Mouse (Mus musculus) embryo, embryonic 10.5 days (tissue): ENCODE measurements around the gene Ttc22.

Source experiments
- DNase-seq: peaks from one replicate; pipeline ENCODE4 v3.0.0-alpha.2; 2015; ENCODE audit warnings: low spot score

Ttc22 gene

DNA sequence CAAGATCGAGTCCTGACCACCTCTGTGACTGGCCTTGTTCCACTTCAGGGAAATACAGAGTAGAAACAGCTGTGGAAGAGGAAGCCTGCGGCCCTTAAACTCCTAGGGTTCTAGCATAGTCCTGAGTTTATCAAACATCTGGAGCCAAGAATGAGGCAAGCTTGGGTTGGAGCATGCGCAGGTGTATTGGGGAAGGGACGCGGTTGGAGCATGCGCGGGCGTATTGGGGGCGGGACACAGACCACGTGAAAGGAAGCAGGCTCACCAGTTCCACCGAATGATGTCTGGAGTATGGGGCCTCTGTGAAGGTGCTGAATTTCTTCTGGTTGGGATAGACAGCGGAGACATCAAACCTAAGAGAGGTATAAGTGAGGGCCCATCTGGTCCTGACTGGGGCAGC, 6.6 kb upstream of the Ttc22 start:
- no peak for DNase-seq

DNA sequence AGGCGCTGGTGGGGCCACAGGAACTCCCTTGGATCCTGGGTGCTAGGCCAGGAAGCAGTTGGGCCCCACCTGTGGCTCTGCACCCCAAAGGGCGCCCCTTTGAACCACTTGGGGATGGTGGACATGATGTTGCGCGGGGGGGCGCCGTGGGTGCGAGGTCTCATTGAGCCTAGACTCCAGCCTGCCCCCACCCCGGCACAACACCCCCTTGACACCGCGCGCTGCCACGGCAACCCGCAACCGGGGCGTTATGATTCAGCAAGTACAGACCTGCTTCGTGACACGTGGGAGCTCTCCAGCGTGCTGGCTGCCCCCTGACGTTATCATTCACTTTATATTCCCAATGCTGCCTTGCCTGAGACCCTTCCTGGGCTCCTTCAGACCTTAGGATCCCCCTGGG, 5.2 kb upstream of the Ttc22 start, which contains the start of gene Lexm:
Lexm (minus strand) TSS at position 186 of the 400 bp plus-strand sequence.
- peak; percentile 55 for DNase-seq

DNA sequence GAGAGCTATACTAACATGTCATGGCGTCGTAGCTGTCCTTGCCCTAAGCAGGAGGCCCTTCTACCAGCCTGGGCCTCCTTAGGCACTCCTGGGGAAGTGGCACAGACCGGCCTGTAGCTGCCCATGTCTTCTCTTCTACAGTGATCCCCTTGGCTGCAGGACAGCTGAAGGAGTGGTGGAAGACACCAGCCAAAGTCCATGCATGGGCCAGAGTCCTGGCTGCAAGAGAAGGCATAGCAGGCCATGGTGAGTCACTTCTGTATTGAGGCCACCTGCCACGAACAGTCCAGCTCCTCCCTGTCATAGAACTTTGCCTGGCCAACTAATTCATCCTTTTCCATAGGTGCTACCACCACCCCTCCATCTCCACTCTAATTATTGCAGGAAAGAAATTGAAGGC, 3.3 kb upstream of the Ttc22 start:
- DNase-seq: no peak

DNA sequence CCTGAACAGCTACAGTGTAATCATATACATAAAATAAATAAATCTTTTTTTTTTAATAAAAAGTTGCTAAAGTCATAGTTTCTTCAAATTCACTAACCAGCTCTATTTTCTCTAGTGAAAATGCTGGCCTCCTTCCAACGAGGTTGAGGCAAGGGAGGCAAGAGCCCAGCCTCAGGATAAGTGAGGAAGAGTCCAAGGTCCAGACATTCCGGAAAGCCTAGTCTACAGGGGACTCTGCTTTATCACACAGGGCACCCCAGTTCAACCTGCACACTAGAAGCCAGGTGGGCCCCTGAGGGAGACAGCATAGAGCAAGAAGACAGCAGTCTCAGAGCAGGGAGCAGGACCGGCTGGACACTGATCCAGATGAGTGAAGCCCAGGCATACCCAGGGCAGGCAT, 804 bp upstream of the Ttc22 start:
- DNase-seq: no peak

DNA sequence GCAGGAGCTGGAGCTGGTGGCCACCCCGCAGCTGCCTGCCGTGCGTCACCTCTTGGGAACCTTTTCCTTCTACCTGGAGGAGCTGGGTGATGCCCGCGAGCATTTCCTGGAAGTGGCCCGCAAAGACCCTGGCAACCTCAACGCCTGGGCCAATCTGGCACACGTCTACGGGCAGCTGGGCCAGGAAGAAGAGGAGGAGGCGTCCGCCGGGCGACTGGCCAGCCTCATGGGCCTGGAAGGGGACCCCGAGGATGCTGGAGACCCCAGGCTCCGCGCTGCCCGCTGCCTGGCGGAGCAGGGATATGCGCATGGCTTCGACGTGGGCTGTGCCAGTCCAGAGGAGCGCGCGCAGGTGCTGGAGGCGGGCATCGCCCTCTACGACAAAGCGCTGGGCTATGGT, 480 bp downstream of the Ttc22 start:
- no peak for DNase-seq

DNA sequence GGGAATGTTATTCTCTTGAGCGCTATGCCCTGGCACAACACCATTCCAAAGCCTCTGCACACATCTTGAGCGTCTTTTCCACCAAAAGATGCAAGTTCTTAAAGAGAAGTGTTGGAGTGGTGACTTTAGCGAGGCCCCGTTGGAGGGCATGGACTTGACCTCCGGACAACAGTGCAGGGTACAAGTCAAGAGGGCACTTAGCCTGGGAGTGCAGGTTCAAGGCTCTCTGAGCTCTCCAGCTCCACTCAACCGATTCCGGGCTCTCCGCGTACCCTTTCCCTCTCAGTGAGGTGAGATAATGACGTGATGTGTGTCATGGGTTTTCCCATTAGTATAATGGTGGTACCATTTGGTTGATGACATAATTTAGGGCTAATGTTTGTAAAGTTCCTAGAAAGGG, 2.0 kb downstream of the Ttc22 start:
- DNase-seq: no peak

DNA sequence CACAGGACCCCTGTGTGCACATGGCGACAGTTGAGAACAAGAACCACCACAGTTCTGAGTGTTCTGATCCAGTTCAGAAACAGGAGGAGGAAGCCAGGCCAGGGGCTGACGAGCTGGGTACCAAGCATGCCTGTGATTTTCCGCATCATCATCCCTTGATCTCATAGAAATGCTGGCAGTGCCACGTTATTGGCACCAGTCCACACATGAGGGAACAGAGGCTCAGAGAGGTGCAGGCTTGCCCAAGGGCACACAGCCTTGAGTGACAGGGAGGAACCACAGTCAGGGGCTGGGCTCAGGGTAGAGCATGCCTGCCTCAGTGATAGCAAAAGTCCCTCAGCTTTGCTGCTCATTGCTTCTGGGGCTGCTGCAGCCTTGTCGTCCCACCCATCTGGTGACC, 5.6 kb downstream of the Ttc22 start:
- DNase-seq: no peak

DNA sequence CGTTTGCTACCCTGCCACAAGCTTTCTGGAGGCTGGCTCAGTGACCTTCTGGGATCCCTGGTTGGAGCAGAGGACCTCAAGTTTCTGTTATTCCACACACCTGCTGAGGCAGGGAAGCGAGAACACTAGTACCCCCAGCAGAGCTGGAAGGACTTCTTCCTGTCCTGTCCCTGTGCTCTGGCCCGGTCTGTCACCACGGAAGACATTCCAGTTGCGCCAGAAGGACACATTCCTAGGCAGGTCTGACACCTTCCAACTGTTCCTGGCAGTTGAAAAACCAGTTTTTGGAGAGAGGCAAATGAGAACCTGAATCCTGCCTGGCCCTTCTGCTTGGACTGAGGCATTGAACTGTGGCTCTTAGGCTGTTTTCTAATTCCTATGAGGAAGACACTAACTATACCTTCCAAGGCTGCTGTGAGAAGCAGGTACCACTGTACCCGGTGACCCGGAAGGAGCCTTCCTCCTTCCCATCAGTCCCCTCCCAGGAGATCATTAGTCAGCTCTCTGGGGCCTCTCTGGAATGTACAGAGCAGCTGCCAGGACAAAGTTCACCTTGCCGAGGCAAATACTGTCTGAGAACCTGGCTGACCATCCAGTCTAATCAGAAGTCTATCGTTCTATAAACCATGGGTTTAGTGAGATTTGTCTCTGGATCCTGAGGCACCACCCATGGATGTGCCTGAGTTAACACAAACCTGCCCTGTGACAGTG, 6.6 kb downstream of the Ttc22 start:
- DNase-seq: no peak

DNA sequence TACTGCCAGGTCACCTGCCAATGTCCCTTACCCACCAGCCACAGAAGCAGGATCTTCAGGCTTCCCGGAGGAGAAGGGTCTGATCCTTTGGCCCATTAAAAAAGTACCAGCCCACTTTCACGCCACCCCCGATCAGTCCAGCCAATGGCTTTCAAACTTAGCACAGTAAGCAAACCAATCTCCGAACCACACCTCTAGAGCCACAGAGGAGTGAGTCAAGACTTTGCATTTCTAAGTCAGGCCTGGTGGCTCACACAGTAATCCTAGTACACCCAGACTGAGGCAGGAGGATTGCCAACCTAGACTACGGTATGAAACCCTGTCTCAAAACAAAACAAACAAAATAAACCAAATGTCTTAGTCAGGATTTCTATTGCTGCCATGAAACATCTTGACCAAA, 7.1 kb downstream of the Ttc22 start:
- no peak for DNase-seq

DNA sequence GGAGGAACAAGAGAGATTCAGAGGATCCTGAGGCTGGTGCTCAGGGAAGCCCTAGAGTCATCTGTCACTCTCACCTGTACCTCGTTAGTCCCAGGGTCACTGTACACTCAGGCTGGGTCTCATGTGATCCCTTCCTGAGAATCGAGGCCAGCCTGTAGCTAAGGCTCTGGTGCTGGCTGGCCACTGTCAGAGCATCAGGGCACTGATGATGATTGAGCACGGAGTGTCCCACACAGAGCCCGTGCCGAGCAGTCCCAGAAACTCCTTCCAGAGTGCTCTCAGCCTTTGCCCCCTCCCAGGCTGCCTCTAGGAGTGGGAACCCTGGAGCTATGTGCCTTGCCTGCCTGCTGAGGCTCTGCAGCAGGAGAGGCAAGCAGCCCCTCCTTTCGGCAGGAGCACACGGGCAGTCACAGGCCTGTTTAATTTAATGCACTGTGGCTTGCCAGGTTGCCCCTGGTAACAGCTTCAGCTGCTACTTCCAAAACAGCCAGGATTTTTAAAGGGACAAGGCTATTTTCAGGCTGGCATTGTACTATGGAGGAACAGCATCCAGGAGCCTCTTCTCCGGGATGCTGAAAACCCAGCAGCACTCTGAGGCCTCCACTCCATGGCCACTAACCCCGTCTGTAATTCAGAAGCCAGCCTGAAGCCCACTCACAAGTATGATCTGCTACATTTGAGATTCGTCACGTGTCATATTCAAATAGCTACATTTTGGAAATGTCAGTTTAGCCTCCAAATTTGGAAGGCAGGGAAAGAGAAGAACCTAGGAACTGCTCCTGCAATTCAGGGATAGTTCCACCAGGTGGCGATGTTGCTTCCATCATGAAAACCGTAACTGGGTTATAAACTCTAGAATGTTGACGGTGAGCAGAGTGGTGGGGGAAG, 8.3 kb downstream of the Ttc22 start:
- DNase-seq: peak; percentile 84

DNA sequence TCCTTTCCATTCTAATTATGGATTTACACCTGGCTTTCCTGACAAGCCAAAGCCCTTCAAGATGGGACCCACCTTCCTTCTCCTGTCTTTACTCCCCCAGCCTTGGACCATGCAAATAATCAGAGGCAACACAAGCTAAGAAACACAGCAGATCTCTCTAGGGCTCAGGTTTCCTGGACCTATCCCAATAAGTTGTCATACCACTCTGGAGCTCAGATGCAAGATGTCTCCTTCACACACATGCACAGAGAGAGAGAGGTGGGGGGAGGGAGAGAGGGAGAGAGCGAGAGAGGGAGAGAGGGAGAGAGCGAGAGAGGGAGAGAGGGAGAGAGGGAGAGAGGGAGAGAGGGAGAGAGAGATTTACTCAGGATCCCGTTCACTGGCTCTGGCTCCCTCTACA, 10.1 kb downstream of the Ttc22 start:
- no peak for DNase-seq

DNA sequence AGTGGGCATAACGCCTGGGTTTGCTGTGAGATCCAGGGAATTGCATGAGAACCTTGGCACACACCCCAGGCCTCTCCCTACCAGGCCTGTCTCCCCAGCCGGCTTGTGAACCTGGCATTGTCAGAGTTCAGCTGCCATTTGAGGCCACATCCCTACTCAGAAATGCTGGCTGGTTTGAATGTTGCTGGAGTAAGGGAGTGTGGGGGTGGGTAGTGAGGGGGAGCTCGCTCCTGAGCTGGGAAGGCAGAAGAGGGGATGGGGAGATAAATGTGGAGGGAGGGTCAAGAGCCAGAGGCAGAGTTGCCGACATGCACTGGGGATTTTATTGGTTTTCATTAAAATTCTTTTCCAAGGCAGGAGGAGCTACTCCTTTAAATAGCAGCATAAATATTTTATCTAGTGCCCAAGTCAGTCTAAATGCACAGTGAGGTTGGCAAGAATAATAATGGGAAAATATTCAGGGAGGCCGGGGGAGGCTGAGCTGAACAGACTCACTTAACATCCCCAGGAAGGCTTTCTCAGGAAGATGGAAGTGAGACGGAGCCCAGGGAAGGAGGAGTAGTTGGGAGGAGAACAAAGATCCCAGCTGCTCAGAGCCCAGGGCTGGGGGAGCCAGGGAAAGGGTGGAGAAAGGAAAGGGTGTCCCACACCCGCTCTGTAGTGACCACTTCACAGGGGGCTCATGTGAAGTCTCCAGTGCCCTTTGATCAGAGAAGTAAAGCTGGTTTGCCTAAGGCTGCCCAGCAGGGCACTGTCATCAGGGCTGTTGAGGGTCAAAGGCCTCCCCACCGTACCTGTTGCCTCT, 11.3 kb downstream of the Ttc22 start:
- DNase-seq: no peak

DNA sequence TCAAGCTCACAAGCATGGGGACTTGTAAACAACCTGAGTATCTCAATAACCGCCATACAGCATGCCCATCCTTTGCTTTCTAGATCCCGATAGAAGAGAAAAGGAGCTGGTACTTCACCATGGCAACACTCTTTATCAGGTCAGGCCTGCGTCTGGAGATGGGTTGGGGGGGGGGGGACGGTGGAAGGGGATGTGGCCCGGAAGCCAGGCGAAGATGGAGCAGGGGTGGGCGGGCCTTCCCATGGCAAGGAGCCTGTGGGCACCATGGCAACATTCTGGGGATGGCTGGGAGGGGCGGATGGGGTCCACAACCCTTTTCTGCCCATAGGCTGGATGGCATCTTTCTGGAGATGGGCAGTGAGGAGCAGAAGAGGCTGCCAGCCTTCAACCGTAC, 11.9 kb downstream of the Ttc22 start:
- DNase-seq: no peak

DNA sequence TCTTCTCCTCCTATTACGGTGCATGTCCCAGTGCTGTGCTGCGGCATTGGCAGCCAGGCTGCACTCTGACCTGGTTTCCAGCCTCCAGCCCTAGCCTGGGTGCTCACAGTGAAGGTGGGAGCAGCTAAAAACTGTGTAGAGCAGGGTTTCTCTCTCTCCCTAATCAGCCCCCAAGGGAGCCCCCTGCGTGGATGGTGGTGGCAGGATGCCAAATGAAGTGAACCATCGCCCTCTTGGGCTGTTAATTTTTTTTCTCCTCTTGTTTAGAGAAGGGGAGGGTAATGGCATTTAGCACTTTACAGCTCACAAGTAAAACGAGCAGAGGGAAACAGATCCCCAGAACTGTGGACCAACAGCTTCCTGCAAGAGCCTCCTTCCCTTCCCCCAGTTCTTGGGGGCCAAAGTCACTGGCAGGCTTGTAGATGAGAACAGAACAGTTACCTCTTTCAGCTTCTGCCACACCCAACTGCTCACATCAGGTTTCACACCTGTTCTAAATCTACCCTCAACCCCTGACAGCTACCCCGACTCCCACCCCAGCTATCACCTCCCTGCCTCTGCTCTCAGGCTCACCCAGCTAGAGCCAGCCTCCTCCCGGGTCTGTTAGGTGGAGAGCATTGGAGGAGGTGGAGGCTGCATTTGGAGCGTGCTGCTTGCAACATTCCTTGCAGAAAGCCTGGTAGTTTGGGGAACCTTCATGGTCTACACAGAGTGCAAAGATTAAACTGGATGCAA, 21.4 kb downstream of the Ttc22 start:
- DNase-seq: no peak

DNA sequence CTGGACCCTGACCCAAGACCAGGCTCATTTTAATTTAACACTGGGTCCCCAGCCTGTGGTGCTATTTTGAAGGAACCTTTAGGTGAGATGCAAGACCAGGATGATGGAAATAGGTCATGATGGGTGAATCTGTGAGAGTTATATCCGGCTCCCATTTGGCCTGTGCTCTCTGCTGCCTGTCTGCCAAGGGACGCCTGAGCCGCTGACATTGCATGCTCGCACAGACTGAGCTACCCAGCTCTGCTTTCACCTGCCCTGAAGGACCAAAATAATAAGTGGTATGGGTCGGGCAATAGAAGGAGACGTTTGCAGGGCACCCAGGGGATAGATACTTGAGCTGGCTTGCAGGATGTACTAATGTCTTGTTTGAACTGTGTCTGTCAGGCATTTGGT, 22.0 kb downstream of the Ttc22 start:
- DNase-seq: no peak

DNA sequence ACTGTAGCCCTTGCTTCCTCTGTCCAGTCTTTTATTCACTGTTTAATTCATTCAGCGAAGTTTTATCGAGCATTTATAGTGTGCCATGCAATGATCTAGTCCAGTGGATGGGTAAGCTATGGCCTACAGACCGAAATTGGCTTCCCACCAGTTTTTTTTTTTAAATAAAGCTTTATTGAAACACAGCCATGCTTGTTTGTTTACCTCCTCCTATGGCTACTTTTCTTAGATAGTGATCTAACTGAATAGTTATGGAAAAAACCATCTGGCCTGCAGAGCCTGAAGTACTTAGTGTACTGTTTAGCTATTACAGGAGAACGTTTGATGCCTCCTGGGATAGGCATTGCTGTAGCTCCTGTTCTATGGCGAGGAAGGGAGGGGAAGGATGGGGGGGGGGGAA, 23.6 kb downstream of the Ttc22 start:
- no peak for DNase-seq

DNA sequence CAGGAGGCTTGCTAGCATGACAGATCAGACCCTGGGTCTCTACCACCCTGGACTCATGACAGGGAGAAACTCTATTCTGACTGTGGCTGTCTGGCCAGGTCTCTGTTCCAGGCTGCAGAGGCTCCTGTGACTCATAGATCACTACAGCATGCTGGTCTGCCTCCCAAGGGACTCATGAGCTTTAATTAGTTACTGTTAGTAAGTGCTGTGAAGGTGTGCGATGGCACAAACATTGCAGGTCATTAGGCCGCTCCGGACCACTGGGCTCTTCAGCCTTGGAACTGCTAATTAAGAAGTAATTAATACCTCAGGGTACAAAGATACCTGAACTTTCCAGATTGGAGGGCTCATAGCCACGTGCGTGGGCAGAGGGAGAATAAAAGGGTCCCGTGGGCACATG, 24.9 kb downstream of the Ttc22 start:
- no peak for DNase-seq

DNA sequence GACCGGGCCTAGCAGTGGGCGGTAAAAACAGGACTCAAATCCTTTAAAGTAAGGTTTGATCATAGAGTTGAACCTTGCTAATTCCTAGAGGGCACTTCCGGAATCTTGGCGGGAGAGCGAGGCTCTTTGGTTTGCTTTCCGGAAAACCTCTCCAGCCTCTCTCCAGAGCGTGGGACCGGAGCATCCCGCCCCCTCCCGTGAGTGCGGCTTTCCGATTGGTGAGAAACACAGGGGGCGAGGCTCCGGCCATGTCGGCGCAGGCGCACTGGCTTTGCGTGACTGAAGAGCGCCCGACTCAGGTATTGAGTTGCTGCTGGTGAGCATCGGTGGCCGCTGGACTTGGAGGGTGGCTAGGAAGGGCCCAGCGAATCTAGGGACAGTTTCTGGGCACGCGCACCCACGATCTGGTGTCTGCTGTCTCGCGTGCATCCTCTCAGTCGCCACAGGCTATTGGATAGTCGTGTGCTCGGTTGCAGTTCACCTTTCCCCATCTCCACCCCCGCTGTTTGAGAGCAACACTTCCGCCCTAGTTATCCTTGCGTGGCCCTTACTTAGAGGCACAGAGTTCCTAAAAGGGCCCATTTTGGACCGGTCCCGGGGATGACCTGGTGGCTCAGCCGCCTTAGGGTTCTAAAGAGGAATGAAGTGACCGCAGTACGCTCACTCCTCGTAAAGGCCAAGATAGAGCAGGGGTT, 28.7 kb downstream of the Ttc22 start, which contains the start of gene Pars2:
Pars2 (plus strand) TSS at position 237 of the 695 bp plus-strand sequence.
- DNase-seq: peak; percentile 99

DNA sequence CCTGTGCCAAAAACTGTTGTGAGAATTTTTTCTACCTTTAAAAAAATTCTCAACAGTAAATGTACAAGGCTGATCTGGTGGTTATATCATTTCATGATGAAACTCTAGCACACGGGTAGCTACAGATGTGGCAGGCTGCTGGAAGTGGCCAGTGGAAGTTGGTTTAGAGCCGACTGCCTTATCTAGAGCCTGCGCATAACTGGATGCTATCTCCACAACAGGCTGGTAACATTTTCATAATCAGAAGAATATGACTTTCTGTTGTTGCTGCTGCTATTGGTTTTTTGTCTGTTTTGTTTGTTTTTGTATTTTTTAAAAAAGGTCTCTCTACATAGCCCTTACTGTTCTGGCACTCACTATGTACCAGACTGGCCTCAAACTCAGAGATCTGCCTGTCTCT, 30.3 kb downstream of the Ttc22 start:
- no peak for DNase-seq

DNA sequence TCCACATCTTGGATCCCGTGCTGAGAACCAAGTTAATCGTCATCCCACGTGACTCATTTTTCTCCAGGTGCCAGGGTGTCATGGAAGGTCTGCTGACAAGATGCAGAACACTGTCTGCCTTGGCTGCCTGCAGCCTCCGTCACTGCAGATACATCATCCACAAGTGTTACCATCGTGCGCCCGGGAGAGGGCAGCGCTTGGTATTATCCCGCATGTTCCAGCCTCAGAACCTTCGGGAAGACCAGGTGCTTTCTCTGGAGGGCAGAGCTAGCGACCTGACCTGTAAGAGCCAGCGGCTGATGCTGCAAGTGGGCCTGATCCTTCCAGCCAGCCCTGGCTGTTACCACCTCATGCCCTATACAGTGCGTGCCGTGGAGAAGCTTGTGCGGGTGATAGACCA, 30.8 kb downstream of the Ttc22 start:
- no peak for DNase-seq

DNA sequence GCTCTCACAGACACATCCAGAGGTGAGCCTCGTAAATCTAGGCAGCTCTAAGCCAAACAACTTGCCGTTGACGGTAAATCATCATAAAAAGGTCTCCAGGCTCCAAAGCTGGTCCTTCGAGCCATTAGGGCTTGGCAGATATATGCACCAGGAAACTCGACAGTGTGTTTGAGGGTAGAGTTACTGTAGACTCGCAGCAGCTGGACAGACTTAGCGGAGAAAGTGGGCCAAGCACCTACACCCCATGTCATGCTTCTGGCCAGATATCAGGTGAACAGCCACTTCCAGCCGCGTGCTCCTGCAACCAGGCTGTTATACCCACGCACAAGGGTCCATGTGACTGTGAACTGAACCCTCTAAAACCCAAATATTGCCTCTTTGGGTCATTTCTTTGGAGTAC, 33.4 kb downstream of the Ttc22 start:
- DNase-seq: no peak
